Mouse (Mus musculus) retina, postnatal 1 day (tissue): ENCODE measurements around the gene Patl1.
"Not testable (repeated sequence)": the region's sequence is repeated elsewhere in the genome, so short reads cannot be mapped to it uniquely, and the experiment has no call there.

ENCODE experiments used
- DNase-seq: peaks from one replicate; pipeline ENCODE4 v3.0.0-alpha.2; 2012

The Patl1 gene

GRCm38 (mm10) chr19:11969155-11970050 lies 57.2 kb downstream of the Patl1 start:
- DNase-seq = no peak

- no peak for DNase-seq
Observed at GRCm38 (mm10) chr19:11973511-11974222, 61.5 kb downstream of the Patl1 start.

- DNase-seq = no peak
Observed at GRCm38 (mm10) chr19:11974223-11974540, 62.0 kb downstream of the Patl1 start.

GRCm38 (mm10) chr19:11975683-11976082 lies 63.5 kb downstream of the Patl1 start:
- no peak for DNase-seq

GRCm38 (mm10) chr19:11977363-11977762 lies 65.2 kb downstream of the Patl1 start:
- DNase-seq = no peak

- no peak for DNase-seq
Observed at GRCm38 (mm10) chr19:11980471-11980870, 68.3 kb downstream of the Patl1 start.

- DNase-seq = not testable (repeated sequence)
Observed at GRCm38 (mm10) chr19:11984614-11985013, 72.4 kb downstream of the Patl1 start.

- no peak for DNase-seq
Observed at GRCm38 (mm10) chr19:11987841-11988240, 75.6 kb downstream of the Patl1 start.

- no peak for DNase-seq
Observed at GRCm38 (mm10) chr19:11989334-11989733, 77.1 kb downstream of the Patl1 start.

- DNase-seq = no peak
Observed at GRCm38 (mm10) chr19:11992034-11992433, 79.8 kb downstream of the Patl1 start.

GRCm38 (mm10) chr19:11992441-11993029 lies 80.3 kb downstream of the Patl1 start:
- no peak for DNase-seq
